Mouse (Mus musculus) heart, postnatal 0 days (tissue): ENCODE data around the gene Rho. TPM values are rescaled to one million over a fixed set of nuclear protein-coding genes. Genes with fewer than 3 reads are reported as not detected.

Source experiments
- ATAC-seq: fragments of 200-750 bp; cut with Nextera tagmentation; 2 replicates; pipeline ENCODE4 v1.8.0; 2017; ENCODE audit warnings: low read depth, moderate number of reproducible peaks, moderate library complexity; ENCODE audit not compliant: insufficient read depth
- DNase-seq: peaks from one replicate; pipeline ENCODE4 v3.0.0-alpha.2; 2016; ENCODE audit warnings: low spot score
- H3K27ac ChIP-seq: fragments of 300-500 bp; sonication (generic); 2 replicates; pipeline ENCODE4 v1.5.1; 2014; ENCODE audit warnings: low read depth, mild to moderate bottlenecking
- H3K27me3 ChIP-seq: fragments of 300-500 bp; sonication (generic); 2 replicates; pipeline ENCODE4 v1.6.1; 2014; ENCODE audit warnings: low read length, mixed read lengths; ENCODE audit not compliant: control insufficient read depth, insufficient read depth
- H3K36me3 ChIP-seq: fragments of 300-500 bp; sonication (generic); replicated peaks from 2 replicates; pipeline ENCODE4 v1.6.1; 2014; ENCODE audit warnings: low read length, mixed read lengths; ENCODE audit not compliant: control insufficient read depth, insufficient read depth
- H3K4me1 ChIP-seq: fragments of 300-500 bp; sonication (generic); 2 replicates; pipeline ENCODE4 v1.6.1; 2014; ENCODE audit warnings: antibody characterized with exemption; ENCODE audit not compliant: control insufficient read depth, insufficient read depth
- H3K4me2 ChIP-seq: fragments of 300-500 bp; sonication (generic); 2 replicates; pipeline ENCODE4 v1.6.1; 2014; ENCODE audit warnings: low read depth, mild to moderate bottlenecking, low read length, moderate library complexity
- H3K4me3 ChIP-seq: fragments of 300-500 bp; sonication (generic); 2 replicates; pipeline ENCODE4 v1.5.1; 2014; ENCODE audit warnings: low read depth, low read length
- H3K9ac ChIP-seq: fragments of 300-500 bp; sonication (generic); replicated peaks from 2 replicates; pipeline ENCODE4 v1.6.1; 2014; ENCODE audit warnings: low read depth, low read length, mixed read lengths
- H3K9me3 ChIP-seq: fragments of 300-500 bp; sonication (generic); replicated peaks from 2 replicates; pipeline ENCODE4 v1.6.1; 2016; ENCODE audit warnings: low read length; ENCODE audit not compliant: control insufficient read depth
- CTCF ChIP-seq: IDR thresholded peaks from 2 replicates; pipeline ENCODE4 v1.5.1; 2016; ENCODE audit warnings: antibody characterized with exemption, control low read depth, low read depth
- EP300 ChIP-seq: IDR thresholded peaks from 2 replicates; pipeline ENCODE4 v1.6.1; 2016; ENCODE audit warnings: antibody characterized with exemption, low read depth
- WGBS: fragments of 180-500 bp; shearing (Covaris S2); extraction: QIAGEN DNeasy Blood & Tissue Kit; methylation state at CpG from one replicate; pipeline ENCODE4 v1.1.7; 2014; 5-methylcytosine and 5-hydroxymethylcytosine counted together
- polyA plus RNA-seq: library from polyadenylated mRNA; unstranded; fragments of >200 nt; fragmentation: Nextera tagmentation; extraction: Ambion mirVana; gene quantifications from 2 replicates; pipeline ENCODE4 v1.2.1, GENCODE M21; 2015
- total RNA-seq: library from RNA; depleted of rRNA; stranded (reverse); fragments of >200 nt; gene quantifications from 2 replicates; pipeline ENCODE4 v1.2.3, GENCODE M21; 2014; ENCODE audit warnings: low replicate concordance

Gene Rho
- total and polyA plus RNA-seq, 2 experiments from 2014 or later = 1.3 TPM; not detected in 1

- WGBS = 79% methylated on average over 3 of the region's 3 CpGs
- H3K4me2 ChIP-seq = no peak overlapping the region
- no peak overlapping the region for H3K27ac ChIP-seq
- no peaks in the 10 kb centered on the region for H3K27me3 ChIP-seq
- TF ChIP-seq CTCF = no peak
- TF ChIP-seq EP300 = no peak
- no peak overlapping the region for H3K9ac ChIP-seq
- H3K4me3 ChIP-seq = no peak overlapping the region
- peaks cover 40% of the 10 kb centered on the region for H3K4me1 ChIP-seq
- ATAC-seq (no peak), DNase-seq (no peak)
- peaks cover 63% of the 10 kb centered on the region for H3K36me3 ChIP-seq
- no peaks in the 10 kb centered on the region for H3K9me3 ChIP-seq
These were observed 30.2 kb downstream of the Rho start for GRCm38 (mm10) chr6:115961743-115962142.

DNA sequence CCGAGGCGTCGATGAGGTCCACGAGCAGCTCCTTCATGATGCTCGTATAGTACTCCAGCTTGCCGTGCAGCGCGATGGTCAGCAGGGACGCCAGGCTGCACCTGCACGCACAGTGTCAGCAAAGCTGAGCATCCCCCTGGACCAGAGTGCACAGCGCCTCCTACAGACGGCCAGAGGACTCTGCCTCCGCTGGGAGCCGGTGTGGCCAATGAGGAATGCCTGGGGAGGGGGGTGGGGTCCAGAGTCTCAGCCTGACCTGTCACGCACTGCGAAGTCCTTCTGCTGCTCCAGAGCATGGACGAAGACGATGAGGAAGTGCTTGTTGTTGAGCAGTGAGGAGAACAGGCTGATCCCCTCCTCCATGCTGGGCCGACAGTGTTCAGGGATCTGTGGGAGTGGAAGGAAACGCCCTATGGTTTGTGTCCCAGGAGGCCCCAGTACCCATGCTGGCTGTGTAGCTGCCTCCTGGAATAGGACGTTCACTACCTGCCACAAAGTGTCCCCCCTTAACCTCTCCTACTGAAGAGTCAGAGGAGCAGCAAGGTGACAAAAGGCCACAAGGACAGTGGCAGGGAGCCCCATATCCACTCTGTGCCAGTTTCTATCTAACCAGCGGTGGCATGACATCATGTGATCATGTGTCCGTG is 31.0 kb downstream of the Rho start:
- ATAC-seq (peak; percentile 49), DNase-seq (peak; percentile 55)
- Histone ChIP-seq H3K27me3 (no peaks in the 10 kb centered on the region), H3K27ac (peak overlapping the region; percentile 62), H3K4me1 (peaks cover 33% of the 10 kb centered on the region), H3K36me3 (peaks cover 70% of the 10 kb centered on the region), H3K4me2 (peak overlapping the region; percentile 17; the same call in 1 of the 2 replicates), H3K9ac (no peak overlapping the region), H3K9me3 (no peaks in the 10 kb centered on the region), H3K4me3 (no peak overlapping the region)
- TF ChIP-seq EP300 (no peak), CTCF (peak; percentile 58)
- 38% methylated on average over 23 of the region's 23 CpGs for WGBS

GRCm38 (mm10) chr6:115963656-115964055 is 32.1 kb downstream of the Rho start:
- 65% methylated on average over 9 of the region's 9 CpGs for WGBS
- Histone ChIP-seq H3K27ac (no peak overlapping the region), H3K4me2 (no peak overlapping the region), H3K9me3 (no peaks in the 10 kb centered on the region), H3K27me3 (no peaks in the 10 kb centered on the region), H3K4me3 (no peak overlapping the region), H3K9ac (no peak overlapping the region), H3K36me3 (peaks cover 67% of the 10 kb centered on the region), H3K4me1 (peaks cover 23% of the 10 kb centered on the region)
- TF ChIP-seq EP300 = no peak
- no peak for TF ChIP-seq CTCF
- no peak for ATAC-seq
- no peak for DNase-seq

GRCm38 (mm10) chr6:115966227-115966966 is 34.8 kb downstream of the Rho start:
- DNase-seq (no peak), ATAC-seq (no peak)
- H3K4me3 ChIP-seq = no peak overlapping the region
- TF ChIP-seq EP300 = no peak
- no peak for TF ChIP-seq CTCF
- WGBS = 87% methylated on average over 19 of the region's 19 CpGs
- peaks cover 16% of the 10 kb centered on the region for H3K4me1 ChIP-seq
- no peaks in the 10 kb centered on the region for H3K9me3 ChIP-seq
- no peaks in the 10 kb centered on the region for H3K27me3 ChIP-seq
- no peak overlapping the region for H3K27ac ChIP-seq
- H3K9ac ChIP-seq = no peak overlapping the region
- no peak overlapping the region for H3K4me2 ChIP-seq
- H3K36me3 ChIP-seq = peaks cover 58% of the 10 kb centered on the region

DNA sequence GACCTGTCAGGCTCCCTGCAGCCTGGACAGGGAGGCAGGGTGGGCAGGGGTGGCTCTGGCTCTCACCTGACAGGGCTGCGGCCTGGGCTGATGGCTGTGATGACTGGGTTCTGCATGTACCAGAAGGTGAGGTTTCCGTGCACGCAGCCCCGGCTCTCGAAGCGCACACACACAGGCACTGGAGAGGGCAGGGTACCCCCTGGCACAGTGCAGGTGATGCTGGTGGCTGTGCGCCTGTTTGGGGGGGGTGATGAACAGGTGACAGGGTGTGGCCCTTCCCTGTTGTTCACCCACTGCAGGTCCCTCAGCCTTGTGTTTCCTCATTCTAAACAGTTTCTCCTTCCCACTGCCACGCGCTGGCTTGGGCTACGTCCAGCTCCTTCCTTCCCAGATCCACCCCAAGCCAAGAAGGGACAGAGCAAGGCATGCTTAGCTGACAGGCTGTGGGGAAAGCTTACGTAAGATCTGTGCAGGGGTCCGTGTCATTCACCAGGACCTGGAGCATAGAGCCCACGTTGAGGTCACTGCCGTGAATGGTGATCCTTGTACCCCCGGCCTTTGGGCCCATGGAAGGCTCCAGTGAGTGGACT is 35.8 kb downstream of the Rho start:
- no peak overlapping the region for H3K9ac ChIP-seq
- peaks cover 54% of the 10 kb centered on the region for H3K36me3 ChIP-seq

More for the DNA sequence above, 35.8 kb downstream of the Rho start:
- no peak for ATAC-seq
- WGBS = 87% methylated on average over 15 of the region's 15 CpGs
- no peak for TF ChIP-seq EP300
- no peak for TF ChIP-seq CTCF
- Histone ChIP-seq H3K4me3 (no peak overlapping the region), H3K27ac (no peak overlapping the region), H3K4me1 (peaks cover 20% of the 10 kb centered on the region), H3K4me2 (no peak overlapping the region), H3K27me3 (no peaks in the 10 kb centered on the region), H3K9me3 (no peaks in the 10 kb centered on the region)
- no peak for DNase-seq
